Mouse (Mus musculus) lung, adult 2 months (tissue): ENCODE measurements around the gene Klhdc10.
A peak's percentile ranks its signal among the peaks of the same experiment; 100 is the strongest.

Source experiments
- CTCF ChIP-seq: fragments of 200-500 bp; IDR thresholded peaks from 2 replicates; pipeline ENCODE4 v1.5.1; 2011; ENCODE audit warnings: mild to moderate bottlenecking, low read length, control low read depth; ENCODE audit not compliant: insufficient read depth
- POLR2A ChIP-seq: fragments of 200-500 bp; IDR thresholded peaks from 2 replicates; pipeline ENCODE4 v1.6.1; 2011; ENCODE audit warnings: low read depth, mild to moderate bottlenecking, control low read depth, low read length, borderline replicate concordance; ENCODE audit errors: extremely low read depth

DNA sequence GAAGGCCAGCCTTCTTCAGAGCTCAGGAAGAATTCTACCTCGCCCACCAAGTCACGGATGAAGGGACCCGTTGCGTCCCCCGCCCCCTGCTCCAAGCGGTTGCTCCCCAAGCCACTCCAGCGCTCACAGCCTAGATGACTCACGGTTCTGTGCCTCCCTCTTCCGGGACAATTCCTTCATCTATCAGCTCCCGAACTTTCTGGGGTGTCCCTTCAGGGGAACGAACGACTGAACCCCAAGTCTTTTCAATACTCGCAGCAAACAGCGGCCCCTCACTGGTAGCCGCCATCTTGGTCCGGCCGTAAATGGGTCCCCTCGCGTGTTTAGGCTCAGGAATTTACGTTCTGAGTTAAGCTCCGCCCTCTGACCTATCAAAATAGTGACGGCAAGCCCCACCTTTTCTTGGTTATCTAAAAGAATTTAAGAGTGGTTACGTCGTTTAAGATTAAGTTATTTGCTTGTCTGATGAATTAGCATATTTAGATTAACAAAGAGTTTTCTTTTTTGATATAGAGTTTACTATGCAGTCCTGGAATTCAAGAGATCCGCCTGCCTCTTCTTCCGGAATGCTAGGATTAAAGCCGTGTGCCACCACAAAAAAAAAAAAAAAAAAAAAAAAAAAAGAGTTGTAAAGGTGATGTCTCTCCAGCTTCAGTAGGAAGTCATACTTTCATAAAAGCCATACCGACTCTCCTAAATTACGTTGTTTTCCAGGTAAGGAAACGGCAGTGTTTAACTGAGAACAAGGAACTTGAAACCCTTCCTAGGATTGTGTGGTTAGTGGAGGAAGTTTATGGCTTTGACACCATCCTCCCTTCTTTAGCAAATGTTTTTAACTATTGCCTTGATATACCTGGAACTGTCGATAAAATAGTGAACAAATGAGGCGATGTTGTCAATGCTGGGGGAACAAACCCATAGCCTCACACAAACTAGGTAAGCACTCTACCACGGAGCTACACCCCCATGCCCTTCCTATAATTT, 10.7 kb upstream of the Klhdc10 start, which contains the start of gene Zc3hc1:
- TF ChIP-seq CTCF (no peak), POLR2A (peak; percentile 86)
